Mouse (Mus musculus) thymus, postnatal 36 days (tissue): ENCODE measurements around the gene Adipoq.
A peak's percentile ranks its signal among the peaks of the same experiment; 100 is the strongest.

Source experiments
- DNase-seq, 2 experiments: peaks; one replicate each; pipeline ENCODE4 v3.0.0; 2022; ENCODE audit warnings: mixed read lengths in 2 of 2

Adipoq gene

DNA sequence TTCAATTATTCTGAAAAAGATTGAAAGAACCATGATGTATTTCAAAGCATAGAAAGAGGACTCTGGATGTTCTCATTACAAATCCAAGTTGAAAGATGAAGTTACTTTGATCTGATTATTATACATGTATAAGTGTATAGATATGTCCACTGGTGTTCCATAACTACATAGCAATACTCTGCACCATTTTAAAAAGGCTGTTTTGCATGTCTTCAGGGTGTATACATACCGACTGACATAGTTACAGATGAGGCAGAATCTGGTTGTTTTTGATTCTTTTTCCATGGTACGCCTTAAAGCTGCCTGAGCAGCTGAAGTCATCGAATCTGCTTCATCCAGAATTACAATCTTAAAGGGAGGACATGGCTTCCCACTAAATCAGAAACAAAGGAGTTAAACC is 30.9 kb upstream of the Adipoq start:
- DNase-seq, result no peak

DNA sequence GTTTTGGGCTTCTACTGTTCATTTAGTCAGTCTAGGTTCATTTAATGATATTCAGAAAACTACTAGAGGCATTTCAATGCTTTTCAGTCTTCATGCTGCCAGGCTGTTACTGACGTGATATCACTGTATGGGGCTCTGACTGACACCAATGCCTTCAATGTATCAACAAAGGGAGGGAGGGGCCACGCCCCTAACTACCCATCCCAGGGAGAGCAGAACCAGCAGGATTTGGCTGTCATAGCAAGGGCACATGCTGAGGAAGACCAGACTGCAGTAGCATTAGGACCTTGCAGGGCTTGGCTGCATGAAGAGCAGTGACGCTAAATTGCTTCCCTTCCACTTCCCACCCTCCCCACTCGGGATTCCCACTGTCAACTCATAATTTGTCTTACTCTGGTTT is 29.2 kb upstream of the Adipoq start:
- DNase-seq, result no peak

DNA sequence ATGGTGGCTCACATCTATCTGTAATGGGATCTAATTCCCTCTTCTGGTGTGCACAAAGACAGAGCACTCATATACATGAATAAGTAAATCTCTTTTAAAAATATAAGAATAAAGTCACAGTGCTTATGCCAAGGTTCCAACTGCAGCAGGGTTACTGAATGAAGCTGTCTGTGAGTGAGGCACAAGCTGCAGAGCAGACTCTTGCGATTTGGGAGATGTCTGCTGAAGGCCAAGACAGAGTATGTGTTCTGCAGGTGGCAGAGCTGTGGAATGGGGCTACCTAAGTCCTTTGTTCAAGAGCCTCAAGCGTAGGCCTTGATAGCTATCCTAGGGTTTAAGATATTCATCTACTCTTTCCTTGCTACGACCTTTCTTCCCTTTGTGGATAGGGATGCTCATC is 23.9 kb upstream of the Adipoq start:
- no peak for DNase-seq

DNA sequence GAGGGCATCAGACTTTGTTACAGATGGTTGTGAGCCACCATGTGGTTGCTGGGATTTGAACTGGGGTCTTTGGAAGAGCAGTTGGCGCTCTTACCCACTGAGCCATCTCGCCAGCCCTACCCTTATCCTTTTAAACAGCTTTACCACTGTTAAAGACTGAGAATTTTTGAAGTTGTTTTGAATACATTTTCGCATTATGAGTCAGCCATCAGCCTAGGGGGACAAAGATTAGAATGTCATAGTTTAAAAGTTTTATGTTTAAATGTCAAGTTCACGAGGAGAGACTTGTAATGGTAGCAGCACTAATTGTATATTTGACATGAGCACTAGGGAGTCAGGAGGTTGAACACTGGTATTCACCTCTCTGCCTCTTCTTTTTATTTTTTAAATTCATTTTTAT is 23.2 kb upstream of the Adipoq start:
- no peak for DNase-seq

DNA sequence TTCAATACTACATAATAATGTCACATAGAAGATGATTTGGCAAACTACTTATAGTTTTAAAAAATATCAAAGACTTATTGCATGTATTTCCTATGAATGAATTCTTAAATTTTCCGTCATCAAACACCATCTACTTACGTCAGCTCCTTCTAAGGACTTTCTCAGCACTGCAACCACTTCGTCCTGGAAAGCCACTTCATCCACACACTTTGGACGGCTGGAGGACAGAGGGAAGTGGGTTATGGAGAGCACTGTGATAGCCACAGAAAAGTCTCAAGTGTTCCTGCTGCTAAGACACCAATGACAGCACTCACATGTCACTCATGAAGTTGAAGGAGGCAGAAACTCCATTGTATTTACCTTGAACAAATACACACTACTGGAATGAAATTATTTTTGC is 21.9 kb upstream of the Adipoq start:
- DNase-seq, result no peak

GRCm38 (mm10) chr16:23127311-23127672 is 19.0 kb upstream of the Adipoq start:
- DNase-seq, result no peak

GRCm38 (mm10) chr16:23127673-23128375 is 18.5 kb upstream of the Adipoq start, which contains the start of gene Rfc4:
TSS of gene Rfc4 (minus strand) at chr16:23127737.
- DNase-seq, result peak; percentile 90 to 91

DNA sequence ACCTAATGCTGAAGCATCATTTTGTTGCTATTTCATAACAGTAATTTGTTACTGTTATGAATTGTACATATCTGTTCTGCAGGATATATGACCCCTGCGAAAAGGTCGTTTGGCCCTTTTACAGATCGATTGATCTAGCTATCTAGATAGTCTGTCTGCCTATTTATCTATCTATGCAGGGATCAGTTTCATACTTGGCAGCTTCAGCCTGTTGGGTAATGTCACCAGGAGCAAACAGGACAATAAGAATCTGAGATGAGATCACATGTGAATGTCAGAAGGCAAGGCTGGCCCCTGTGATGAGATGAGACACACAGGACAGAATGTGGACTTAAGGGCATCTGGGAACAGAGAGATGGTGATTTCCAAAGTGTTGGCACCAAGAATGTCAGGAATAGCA is 16.0 kb upstream of the Adipoq start:
- no peak for DNase-seq

DNA sequence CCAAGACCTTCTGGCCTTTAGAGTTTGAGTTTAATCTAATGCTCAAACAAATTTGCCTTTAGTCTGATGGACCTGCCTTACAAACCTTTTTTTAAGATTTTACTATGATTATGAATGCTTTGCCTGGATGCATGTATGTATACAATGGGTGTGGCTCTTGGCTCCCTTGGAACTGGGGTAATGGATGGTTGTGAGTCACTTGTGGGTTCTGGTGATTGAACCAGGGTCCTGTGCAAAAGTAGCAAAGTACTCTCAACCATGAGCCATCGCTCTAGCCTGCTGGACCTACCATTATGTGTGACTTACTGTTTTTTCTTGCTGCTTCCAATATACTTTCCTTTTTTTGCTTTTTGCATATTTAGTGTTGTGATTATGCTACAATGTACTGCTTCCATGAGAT is 14.0 kb upstream of the Adipoq start:
- no peak for DNase-seq

- DNase-seq, result no peak
Measured at GRCm38 (mm10) chr16:23135421-23136149, 10.8 kb upstream of the Adipoq start.

- no peak for DNase-seq
Measured at GRCm38 (mm10) chr16:23136406-23136970, 9.8 kb upstream of the Adipoq start.

DNA sequence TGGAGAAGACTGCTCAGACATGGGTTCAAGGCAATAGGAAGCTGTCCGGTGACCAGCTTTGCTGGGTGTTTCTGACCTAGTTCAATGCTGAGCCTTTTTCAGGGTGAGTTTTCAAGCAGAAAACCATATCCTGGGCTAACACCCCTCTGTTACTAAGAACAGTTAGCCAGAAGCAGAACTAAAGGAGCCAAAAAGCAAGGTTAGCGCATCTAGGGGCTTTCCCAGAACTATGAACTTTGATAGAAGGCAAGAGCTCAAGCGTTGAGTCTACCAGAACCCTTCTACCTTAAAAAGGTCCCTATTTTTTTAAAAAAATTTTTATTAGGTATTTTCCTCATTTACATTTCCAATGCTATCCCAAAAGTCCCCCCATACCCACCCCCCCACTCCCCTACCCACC is 5.4 kb upstream of the Adipoq start:
- no peak for DNase-seq

DNA sequence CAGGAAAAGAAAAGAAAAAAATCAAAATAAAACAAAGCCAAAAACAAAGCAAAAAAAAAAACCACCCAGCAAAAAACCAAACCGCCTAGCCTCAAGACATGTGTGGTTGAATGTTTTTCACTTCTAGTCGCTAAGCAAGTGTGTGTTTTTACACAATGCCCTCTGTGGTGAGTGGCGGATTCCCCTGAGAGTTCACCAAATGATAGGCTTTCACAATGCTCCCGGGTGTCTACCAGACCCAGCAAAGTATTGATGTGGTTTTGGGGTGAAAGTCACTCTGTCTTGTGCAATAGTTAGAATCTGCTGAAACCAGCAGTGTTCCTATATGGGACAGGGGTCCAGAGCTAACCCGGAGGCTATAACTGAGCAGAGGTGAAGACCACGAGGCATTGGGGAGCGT is 2.0 kb upstream of the Adipoq start:
- DNase-seq, result peak; percentile 27 to 49

DNA sequence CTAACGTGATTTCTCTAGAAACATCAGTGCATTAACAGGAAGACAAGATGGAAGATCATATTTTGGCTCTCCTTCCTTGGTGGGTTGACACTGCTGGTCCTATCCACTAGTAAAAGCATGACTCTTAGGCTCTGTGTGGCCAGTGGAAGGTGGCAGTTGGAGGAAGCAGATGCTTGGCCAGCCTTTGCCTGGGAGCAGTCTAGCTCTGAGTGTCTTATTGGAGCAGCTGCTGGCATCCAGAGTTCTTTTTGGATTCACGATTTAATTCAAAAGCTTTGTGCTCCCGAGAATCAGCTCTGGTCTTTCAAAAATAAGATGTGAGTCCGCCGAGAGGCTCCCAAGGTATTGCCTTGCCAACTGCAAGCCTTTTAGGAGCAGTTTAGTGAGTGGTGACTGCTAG is 1.1 kb upstream of the Adipoq start:
- DNase-seq, result no peak

DNA sequence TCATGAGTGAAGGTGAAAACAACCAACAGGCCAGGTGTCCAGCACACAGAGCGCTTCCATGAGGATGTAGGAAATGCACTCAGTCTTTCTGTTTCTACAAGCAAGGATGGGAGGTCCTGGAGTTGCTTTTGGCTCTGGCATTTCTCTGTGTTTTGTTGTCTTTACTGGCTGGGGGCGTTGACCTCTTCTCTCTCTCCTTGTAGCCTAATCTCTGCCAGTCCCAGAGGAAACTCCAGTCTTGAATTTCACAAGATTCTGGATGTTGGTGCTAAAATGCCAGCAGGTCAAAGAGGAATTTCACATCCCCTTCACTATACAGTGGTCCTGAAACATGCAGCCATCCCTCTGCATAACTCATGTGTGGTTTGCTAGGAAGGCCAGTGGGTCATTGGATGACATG is 2.6 kb downstream of the Adipoq start:
- DNase-seq, result no peak

GRCm38 (mm10) chr16:23149396-23149795 is 3.1 kb downstream of the Adipoq start:
- DNase-seq, result no peak

DNA sequence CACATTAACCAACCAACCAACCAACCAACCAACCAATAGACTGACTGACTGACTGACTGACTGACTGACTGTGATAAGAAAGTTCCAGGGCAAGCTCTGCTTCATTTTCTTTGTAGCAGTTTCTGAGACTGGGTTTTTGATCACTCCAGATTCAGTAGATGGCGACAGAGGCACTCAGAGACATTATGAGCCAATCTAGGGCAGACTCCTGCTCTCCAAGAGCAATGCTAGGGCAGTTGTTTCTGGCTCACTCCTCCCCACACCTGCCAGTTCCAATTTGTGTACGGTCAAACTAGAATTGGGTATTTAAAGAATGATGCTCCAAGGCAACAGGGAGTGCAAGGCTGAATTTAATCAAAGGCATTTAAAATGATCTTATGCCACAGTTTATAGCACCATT is 5.1 kb downstream of the Adipoq start:
- peak; percentile 31 to 41 for DNase-seq

DNA sequence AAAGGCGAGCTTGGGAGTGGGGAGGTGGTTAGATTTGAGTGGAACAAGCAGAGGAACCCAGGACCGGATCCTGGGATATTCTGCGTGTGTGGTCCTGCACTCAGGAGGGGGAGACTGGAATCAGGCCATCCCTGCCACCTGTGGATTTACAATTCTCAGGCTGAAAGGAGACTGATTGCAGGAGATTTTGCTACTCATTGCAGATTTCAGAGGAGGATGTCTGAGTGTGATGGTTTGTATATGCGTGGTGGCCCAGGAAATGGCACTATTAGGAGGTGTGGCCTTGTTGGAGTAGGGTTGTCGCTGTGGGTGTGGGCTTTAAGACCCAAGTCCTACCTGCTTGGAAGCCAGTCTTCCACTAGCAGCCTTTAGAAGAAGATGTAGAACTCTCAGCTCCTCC is 7.9 kb downstream of the Adipoq start:
- no peak for DNase-seq

- no peak for DNase-seq
Measured at GRCm38 (mm10) chr16:23157013-23157412, 10.7 kb downstream of the Adipoq start.

DNA sequence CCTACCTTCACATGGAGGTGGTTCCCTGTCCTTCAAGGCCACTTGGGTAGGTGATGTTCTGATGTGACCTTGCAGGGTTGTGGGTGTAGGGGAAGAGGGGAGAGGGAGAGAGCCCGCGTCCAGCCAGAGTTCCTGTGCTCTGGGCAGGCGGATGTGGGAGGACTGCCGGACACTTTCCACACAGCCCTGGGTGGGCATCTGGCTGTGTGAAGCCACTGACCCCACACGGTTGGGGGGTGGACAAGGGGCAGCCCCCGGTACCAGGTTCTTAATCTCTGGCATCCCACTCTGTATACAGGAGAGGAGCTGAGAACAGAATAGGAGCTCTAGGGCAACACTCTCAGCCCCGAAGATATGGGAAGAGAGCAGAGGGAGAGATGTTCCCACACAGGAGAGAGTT is 12.0 kb downstream of the Adipoq start:
- no peak for DNase-seq

GRCm38 (mm10) chr16:23158957-23159356 is 12.6 kb downstream of the Adipoq start:
- DNase-seq, result no peak

- DNase-seq, result no peak
Measured at GRCm38 (mm10) chr16:23159749-23160148, 13.4 kb downstream of the Adipoq start.

- no peak for DNase-seq
Measured at GRCm38 (mm10) chr16:23162116-23162515, 15.8 kb downstream of the Adipoq start.

- no peak for DNase-seq
Measured at GRCm38 (mm10) chr16:23164443-23164842, 18.1 kb downstream of the Adipoq start.
